Mouse (Mus musculus) v-Abl transformed pro-B cells (cell line): Measurements from ENCODE around the gene Glt8d1.

Source experiments
- in situ Hi-C, 2 experiments: fragments of 400-800 bp; cut with MboI; formaldehyde crosslinking; loops; one replicate each; pipeline ENCODE4 v1.15.1; 2025; ENCODE audit not compliant: unreplicated experiment in 2 of 2

Glt8d1 gene

GRCm38 (mm10) chr14:31045817-31046216 lies 44.6 kb downstream of the Glt8d1 start:
- in situ Hi-C loops = no loop called here
